Mouse (Mus musculus): ENCODE data around the gene Med29. TPM values are rescaled to one million over a fixed set of nuclear protein-coding genes. Genes with fewer than 3 reads are reported as not detected.
A peak's percentile ranks its signal among the peaks of the same experiment; 100 is the strongest.

Med29 gene
- polyA plus RNA-seq, 1 experiment, result 58.9 TPM

- DNase-seq (ENCODE audit: low read depth), result no peak
Measured at GRCm38 (mm10) chr7:28354596-28354995, 37.9 kb downstream of the Med29 start.

GRCm38 (mm10) chr7:28354113-28354581 lies 38.4 kb downstream of the Med29 start:
- no peak for DNase-seq (ENCODE audit: low read depth)

GRCm38 (mm10) chr7:28353267-28353666 lies 39.2 kb downstream of the Med29 start:
- no peak for DNase-seq (ENCODE audit: low read depth)

GRCm38 (mm10) chr7:28351676-28352191 lies 40.8 kb downstream of the Med29 start:
- no peak for DNase-seq (ENCODE audit: low read depth)

GRCm38 (mm10) chr7:28350155-28350883 lies 42.2 kb downstream of the Med29 start, which contains the start of gene Rps16:
Gene Rps16 (plus strand): TSS chr7:28350652.
- no peak for DNase-seq (ENCODE audit: low read depth)

GRCm38 (mm10) chr7:28348601-28349000 lies 43.9 kb downstream of the Med29 start:
- no peak for DNase-seq (ENCODE audit: low read depth)

GRCm38 (mm10) chr7:28347746-28348145 lies 44.8 kb downstream of the Med29 start:
- no peak for DNase-seq (ENCODE audit: low read depth)

GRCm38 (mm10) chr7:28344637-28345036 lies 47.9 kb downstream of the Med29 start:
- DNase-seq (ENCODE audit: low read depth), result no peak

- DNase-seq (ENCODE audit: low read depth), result no peak
Measured at GRCm38 (mm10) chr7:28341381-28341780, 51.1 kb downstream of the Med29 start.

GRCm38 (mm10) chr7:28339213-28339917 lies 53.1 kb downstream of the Med29 start:
- no peak for DNase-seq (ENCODE audit: low read depth)

GRCm38 (mm10) chr7:28338108-28338998 lies 54.2 kb downstream of the Med29 start, which contains the start of gene Supt5:
Gene Supt5 (minus strand): TSS chr7:28338746.
- DNase-seq (ENCODE audit: low read depth), result peak; percentile 87

Other genes with a start within 250 kb of the Med29 start
- gene Fbl, start 223.0 kb downstream of the Med29 start, polyA plus RNA-seq (2012; rRNA removed), result 34.6 and 54.2 TPM in 2 replicates
- 23.6 and 30.9 TPM in 2 replicates for gene Dyrk1b, start 213.2 kb downstream of the Med29 start, polyA plus RNA-seq (2012; rRNA removed)
- 6.4 and 7.2 TPM in 2 replicates for gene Eid2, start 124.8 kb downstream of the Med29 start, polyA plus RNA-seq (2012; rRNA removed)
- gene Eid2b, start 115.0 kb downstream of the Med29 start, polyA plus RNA-seq (2012; rRNA removed), result 7.9 and 11.4 TPM in 2 replicates
- gene Selenov, start 101.5 kb downstream of the Med29 start, polyA plus RNA-seq (2012; rRNA removed), result 1.0 and 1.2 TPM in 2 replicates
- 0.11 TPM in 2 replicates for gene Dll3, start 90.5 kb downstream of the Med29 start, polyA plus RNA-seq (2012; rRNA removed)
- gene Timm50, start 80.6 kb downstream of the Med29 start, polyA plus RNA-seq (2012; rRNA removed), result 81.9 and 89.8 TPM in 2 replicates
- gene Supt5, start 54.0 kb downstream of the Med29 start, polyA plus RNA-seq (2012; rRNA removed), result 106 and 108 TPM in 2 replicates
- gene Rps16, start 42.1 kb downstream of the Med29 start, polyA plus RNA-seq (2012; rRNA removed), result 901 and 971 TPM in 2 replicates
- 21.5 and 25.0 TPM in 2 replicates for gene Plekhg2, start 20.1 kb downstream of the Med29 start, polyA plus RNA-seq (2012; rRNA removed)
- 37.7 and 40.8 TPM in 2 replicates for gene Zfp36, start 12.5 kb downstream of the Med29 start, polyA plus RNA-seq (2012; rRNA removed)
- gene Paf1, start 243 bp upstream of the Med29 start, polyA plus RNA-seq (2012; rRNA removed), result 78.0 and 96.3 TPM in 2 replicates
- gene Gmfg, start 44.7 kb upstream of the Med29 start, polyA plus RNA-seq (2012; rRNA removed), result 8.6 and 10.3 TPM in 2 replicates
- gene Lrfn1, start 59.3 kb upstream of the Med29 start, polyA plus RNA-seq (2012; rRNA removed), result 6.6 and 7.1 TPM in 2 replicates
- not detected in 2 replicates for gene Ifnl2, start 117.7 kb upstream of the Med29 start, polyA plus RNA-seq (2012; rRNA removed)
- not detected in 2 replicates for gene Ifnl3, start 130.1 kb upstream of the Med29 start, polyA plus RNA-seq (2012; rRNA removed)
- gene Sycn, start 148.2 kb upstream of the Med29 start, polyA plus RNA-seq (2012; rRNA removed), result 0.86 and 6.9 TPM in 2 replicates
- gene Nccrp1, start 154.5 kb upstream of the Med29 start, polyA plus RNA-seq (2012; rRNA removed), result 0.23 and 0.65 TPM in 2 replicates
- 72.6 and 88.2 TPM in 2 replicates for gene Samd4b, start 205.4 kb upstream of the Med29 start, polyA plus RNA-seq (2012; rRNA removed)
- 33.8 and 43.6 TPM in 2 replicates for gene Pak4, start 205.5 kb upstream of the Med29 start, polyA plus RNA-seq (2012; rRNA removed)
- 0.37 TPM in 1 of 2 replicates, not detected in the other for gene Acp7, start 238.6 kb upstream of the Med29 start, polyA plus RNA-seq (2012; rRNA removed)

Measured in gonadal fat pad, adult 2 months (tissue).